Mouse (Mus musculus): ENCODE measurements at regions not wholly inside any gene's neighbourhood (a gene's known extent, or its start where the extent isn't known, plus 50 kb on each side); places are given as distances from the start of the nearest gene placed in this dataset.

- no peaks in the 10 kb centered on the region for H3K27me3 ChIP-seq (replicated peaks; ENCODE audit: control insufficient read depth, insufficient read depth, low read length)
- no peaks in the 10 kb centered on the region for H3K36me3 ChIP-seq (ENCODE audit: control insufficient read depth, insufficient read depth)
- peaks cover 15% of the 10 kb centered on the region for H3K4me1 ChIP-seq (replicated peaks; ENCODE audit: control insufficient read depth, insufficient read depth, low read length)
- whole genome bisulfite sequencing = 1% methylated on average over 6 of the region's 6 CpGs
- no peak overlapping the region for H3K4me3 ChIP-seq (replicated peaks; ENCODE audit: low read length)
- H3K9ac ChIP-seq (replicated peaks; ENCODE audit: low read depth, low read length) = no peak overlapping the region
- H3K9me3 ChIP-seq (ENCODE audit: control insufficient read depth, low read length) = no peaks in the 10 kb centered on the region
- peak overlapping the region; percentile 72; the same call in 1 of the 2 replicates for H3K27ac ChIP-seq (ENCODE audit: low read length)
- H3K4me2 ChIP-seq (ENCODE audit: low read length) = peak overlapping the region; percentile 21
- peak; percentile 38; the same call in 1 of the 2 replicates for ATAC-seq
Measured at GRCm38 (mm10) chr10:68356093-68356485, 77.5 kb upstream of the Arid5b start.

- Histone ChIP-seq H3K4me2 (ENCODE audit: low read length) (peak overlapping the region; percentile 21), H3K36me3 (ENCODE audit: control insufficient read depth, insufficient read depth) (no peaks in the 10 kb centered on the region), H3K9me3 (ENCODE audit: control insufficient read depth, low read length) (no peaks in the 10 kb centered on the region), H3K4me3 (replicated peaks; ENCODE audit: low read length) (no peak overlapping the region), H3K4me1 (replicated peaks; ENCODE audit: control insufficient read depth, insufficient read depth, low read length) (peaks cover 15% of the 10 kb centered on the region), H3K27me3 (replicated peaks; ENCODE audit: control insufficient read depth, insufficient read depth, low read length) (no peaks in the 10 kb centered on the region), H3K9ac (replicated peaks; ENCODE audit: low read depth, low read length) (no peak overlapping the region), H3K27ac (ENCODE audit: low read length) (peak overlapping the region; percentile 72)
- peak; percentile 89 for ATAC-seq
- WGBS = 2% methylated on average over 6 of the region's 6 CpGs
Measured at GRCm38 (mm10) chr10:68355471-68356092, 77.0 kb upstream of the Arid5b start.

GRCm38 (mm10) chr10:68354335-68355231 lies 76.0 kb upstream of the Arid5b start:
- H3K9me3 ChIP-seq (ENCODE audit: control insufficient read depth, low read length) = no peaks in the 10 kb centered on the region
- no peak overlapping the region for H3K4me2 ChIP-seq (ENCODE audit: low read length)
- H3K9ac ChIP-seq (replicated peaks; ENCODE audit: low read depth, low read length) = no peak overlapping the region
- ATAC-seq = no peak
- H3K27me3 ChIP-seq (replicated peaks; ENCODE audit: control insufficient read depth, insufficient read depth, low read length) = no peaks in the 10 kb centered on the region
- H3K36me3 ChIP-seq (ENCODE audit: control insufficient read depth, insufficient read depth) = no peaks in the 10 kb centered on the region
- H3K27ac ChIP-seq (ENCODE audit: low read length) = no peak overlapping the region
- H3K4me1 ChIP-seq (replicated peaks; ENCODE audit: control insufficient read depth, insufficient read depth, low read length) = peaks cover 15% of the 10 kb centered on the region
- H3K4me3 ChIP-seq (replicated peaks; ENCODE audit: low read length) = no peak overlapping the region
- WGBS = 39% methylated on average over 7 of the region's 8 CpGs

GRCm38 (mm10) chr10:68353692-68354232 lies 75.2 kb upstream of the Arid5b start:
- Histone ChIP-seq H3K9me3 (ENCODE audit: control insufficient read depth, low read length) (no peaks in the 10 kb centered on the region), H3K36me3 (ENCODE audit: control insufficient read depth, insufficient read depth) (no peaks in the 10 kb centered on the region), H3K27ac (ENCODE audit: low read length) (no peak overlapping the region), H3K9ac (replicated peaks; ENCODE audit: low read depth, low read length) (no peak overlapping the region), H3K4me2 (ENCODE audit: low read length) (no peak overlapping the region), H3K27me3 (replicated peaks; ENCODE audit: control insufficient read depth, insufficient read depth, low read length) (no peaks in the 10 kb centered on the region), H3K4me1 (replicated peaks; ENCODE audit: control insufficient read depth, insufficient read depth, low read length) (peaks cover 15% of the 10 kb centered on the region), H3K4me3 (replicated peaks; ENCODE audit: low read length) (no peak overlapping the region)
- no peak for ATAC-seq
- WGBS = 74% methylated on average over 18 of the region's 18 CpGs

- H3K27ac ChIP-seq (ENCODE audit: low read length) = no peak overlapping the region
- H3K4me3 ChIP-seq (replicated peaks; ENCODE audit: low read length) = no peak overlapping the region
- no peak overlapping the region for H3K9ac ChIP-seq (replicated peaks; ENCODE audit: low read depth, low read length)
- peaks cover 15% of the 10 kb centered on the region for H3K4me1 ChIP-seq (replicated peaks; ENCODE audit: control insufficient read depth, insufficient read depth, low read length)
- no peaks in the 10 kb centered on the region for H3K27me3 ChIP-seq (replicated peaks; ENCODE audit: control insufficient read depth, insufficient read depth, low read length)
- no peak for ATAC-seq
- no peaks in the 10 kb centered on the region for H3K36me3 ChIP-seq (ENCODE audit: control insufficient read depth, insufficient read depth)
- WGBS = 54% methylated on average over 8 of the region's 8 CpGs
- no peak overlapping the region for H3K4me2 ChIP-seq (ENCODE audit: low read length)
- no peaks in the 10 kb centered on the region for H3K9me3 ChIP-seq (ENCODE audit: control insufficient read depth, low read length)
Measured at GRCm38 (mm10) chr10:68351841-68352555, 73.5 kb upstream of the Arid5b start.

GRCm38 (mm10) chr10:68351441-68351840 lies 72.9 kb upstream of the Arid5b start:
- H3K27me3 ChIP-seq (replicated peaks; ENCODE audit: control insufficient read depth, insufficient read depth, low read length) = no peaks in the 10 kb centered on the region
- no peak overlapping the region for H3K9ac ChIP-seq (replicated peaks; ENCODE audit: low read depth, low read length)
- H3K36me3 ChIP-seq (ENCODE audit: control insufficient read depth, insufficient read depth) = no peaks in the 10 kb centered on the region
- peaks cover 15% of the 10 kb centered on the region for H3K4me1 ChIP-seq (replicated peaks; ENCODE audit: control insufficient read depth, insufficient read depth, low read length)
- H3K9me3 ChIP-seq (ENCODE audit: control insufficient read depth, low read length) = no peaks in the 10 kb centered on the region
- 81% methylated on average over 5 of the region's 5 CpGs for WGBS
- ATAC-seq = no peak
- no peak overlapping the region for H3K4me3 ChIP-seq (replicated peaks; ENCODE audit: low read length)
- H3K4me2 ChIP-seq (ENCODE audit: low read length) = no peak overlapping the region
- H3K27ac ChIP-seq (ENCODE audit: low read length) = no peak overlapping the region

- H3K4me2 ChIP-seq (ENCODE audit: low read length) = no peak overlapping the region
- H3K27ac ChIP-seq (ENCODE audit: low read length) = no peak overlapping the region
- no peaks in the 10 kb centered on the region for H3K9me3 ChIP-seq (ENCODE audit: control insufficient read depth, low read length)
- ATAC-seq = no peak
- no peak overlapping the region for H3K4me3 ChIP-seq (replicated peaks; ENCODE audit: low read length)
- H3K4me1 ChIP-seq (replicated peaks; ENCODE audit: control insufficient read depth, insufficient read depth, low read length) = peaks cover 12% of the 10 kb centered on the region
- H3K36me3 ChIP-seq (ENCODE audit: control insufficient read depth, insufficient read depth) = no peaks in the 10 kb centered on the region
- H3K9ac ChIP-seq (replicated peaks; ENCODE audit: low read depth, low read length) = no peak overlapping the region
- no peaks in the 10 kb centered on the region for H3K27me3 ChIP-seq (replicated peaks; ENCODE audit: control insufficient read depth, insufficient read depth, low read length)
- 91% methylated on average over 12 of the region's 12 CpGs for WGBS
Measured at GRCm38 (mm10) chr10:68350798-68351197, 72.3 kb upstream of the Arid5b start.

- Histone ChIP-seq H3K9ac (replicated peaks; ENCODE audit: low read depth, low read length) (no peak overlapping the region), H3K27ac (ENCODE audit: low read length) (no peak overlapping the region), H3K4me1 (replicated peaks; ENCODE audit: control insufficient read depth, insufficient read depth, low read length) (no peaks in the 10 kb centered on the region), H3K4me3 (replicated peaks; ENCODE audit: low read length) (no peak overlapping the region), H3K36me3 (ENCODE audit: control insufficient read depth, insufficient read depth) (no peaks in the 10 kb centered on the region), H3K4me2 (ENCODE audit: low read length) (no peak overlapping the region), H3K27me3 (replicated peaks; ENCODE audit: control insufficient read depth, insufficient read depth, low read length) (no peaks in the 10 kb centered on the region), H3K9me3 (ENCODE audit: control insufficient read depth, low read length) (peaks cover 5% of the 10 kb centered on the region; the same call in 1 of the 2 replicates)
- no peak for ATAC-seq
- WGBS = 93% methylated on average over 7 of the region's 7 CpGs
Measured at GRCm38 (mm10) chr10:68347806-68348205, 69.3 kb upstream of the Arid5b start.
